Mouse (Mus musculus) cortical plate, adult 2 months (tissue): ENCODE results near the gene Idh1. TPM values are rescaled to one million over a fixed set of nuclear protein-coding genes. Genes with fewer than 3 reads are reported as not detected.

Experiments
- H3K27ac ChIP-seq: fragments of 200-500 bp; 2 replicates; pipeline ENCODE4 v1.5.1; 2012; ENCODE audit warnings: low read length, control low read depth, inconsistent platforms; ENCODE audit not compliant: insufficient read depth
- H3K4me1 ChIP-seq: fragments of 200-500 bp; 2 replicates; pipeline ENCODE4 v1.6.1; 2011; ENCODE audit warnings: low read length; ENCODE audit not compliant: control insufficient read depth, insufficient read depth
- H3K4me3 ChIP-seq: fragments of 200-500 bp; 2 replicates; pipeline ENCODE4 v1.5.1; 2011; ENCODE audit warnings: mild to moderate bottlenecking, low read length, control low read depth; ENCODE audit not compliant: insufficient read depth
- CTCF ChIP-seq: fragments of 200-500 bp; IDR thresholded peaks from 2 replicates; pipeline ENCODE4 v1.5.1; 2011; ENCODE audit warnings: mild to moderate bottlenecking, control low read depth, low read length; ENCODE audit not compliant: insufficient read depth; ENCODE audit errors: extremely low read depth
- POLR2A ChIP-seq: fragments of 200-500 bp; IDR thresholded peaks from 2 replicates; pipeline ENCODE4 v1.6.1; 2011; ENCODE audit warnings: mild to moderate bottlenecking, low read length, control low read depth; ENCODE audit not compliant: insufficient read depth; ENCODE audit errors: extremely low read depth
- polyA plus RNA-seq: library from polyadenylated mRNA; depleted of rRNA; stranded (reverse); fragments of >200 nt; gene quantifications from 2 replicates; pipeline ENCODE4 v1.2.3, GENCODE M21; 2012

Idh1 gene
- polyA plus RNA-seq, 1 experiment: 37.6 TPM

DNA sequence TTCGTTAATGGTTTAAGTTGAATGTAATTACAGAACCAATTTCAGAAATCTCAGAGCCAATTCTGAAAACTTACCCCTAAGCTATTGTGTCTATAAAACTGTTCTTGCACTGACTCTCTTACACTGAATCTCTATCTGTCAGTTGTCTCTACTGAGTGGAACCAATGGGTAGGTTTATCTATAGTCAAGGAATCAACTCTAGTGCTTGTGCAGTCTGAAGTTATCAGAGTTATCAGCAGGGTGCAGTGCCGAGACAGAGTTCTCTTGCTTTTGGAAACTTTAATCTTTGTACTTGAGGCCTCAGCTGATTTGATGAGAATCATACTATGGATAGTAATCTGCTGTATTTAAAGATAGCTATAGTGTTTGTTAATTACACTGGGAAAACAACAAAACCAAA is 12.1 kb upstream of the Idh1 start:
- TF ChIP-seq POLR2A (no peak), CTCF (no peak)
- no peaks in the 10 kb centered on the region for H3K4me1 ChIP-seq
- no peak overlapping the region for H3K27ac ChIP-seq
- no peak overlapping the region for H3K4me3 ChIP-seq

- peaks cover 1% of the 10 kb centered on the region; the same call in 1 of the 2 replicates for H3K4me1 ChIP-seq
- H3K4me3 ChIP-seq: no peak overlapping the region
- no peak for TF ChIP-seq CTCF
- no peak overlapping the region for H3K27ac ChIP-seq
These were observed 6.9 kb upstream of the Idh1 start for GRCm38 (mm10) chr1:65193226-65193625.

DNA sequence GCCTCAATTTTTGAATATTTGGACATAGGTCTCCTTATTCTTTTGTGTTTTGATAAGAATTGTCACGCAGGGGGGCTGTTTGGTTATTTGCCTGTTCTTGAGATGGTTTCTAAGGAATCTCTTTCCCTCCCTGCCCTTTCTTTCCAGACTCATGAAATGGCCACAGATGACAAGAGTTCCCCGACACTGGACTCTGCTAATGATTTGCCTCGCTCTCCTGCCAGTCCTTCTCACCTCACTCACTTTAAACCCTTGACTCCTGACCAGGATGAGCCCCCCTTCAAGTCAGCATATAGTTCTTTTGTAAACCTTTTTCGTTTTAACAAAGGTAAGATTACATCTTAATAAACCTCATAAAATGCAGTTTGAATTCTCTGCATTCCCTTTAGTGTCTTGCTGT is 3.9 kb upstream of the Idh1 start:
- Histone ChIP-seq H3K4me1 (peaks cover 1% of the 10 kb centered on the region; the same call in 1 of the 2 replicates), H3K27ac (no peak overlapping the region), H3K4me3 (no peak overlapping the region)
- TF ChIP-seq POLR2A: no peak
- no peak for TF ChIP-seq CTCF

GRCm38 (mm10) chr1:65187074-65187430 is 752 bp upstream of the Idh1 start:
- peak overlapping the region; percentile 89 for H3K4me3 ChIP-seq
- H3K4me1 ChIP-seq: peaks cover 1% of the 10 kb centered on the region; the same call in 1 of the 2 replicates
- TF ChIP-seq POLR2A (no peak), CTCF (no peak)
- H3K27ac ChIP-seq: no peak overlapping the region

DNA sequence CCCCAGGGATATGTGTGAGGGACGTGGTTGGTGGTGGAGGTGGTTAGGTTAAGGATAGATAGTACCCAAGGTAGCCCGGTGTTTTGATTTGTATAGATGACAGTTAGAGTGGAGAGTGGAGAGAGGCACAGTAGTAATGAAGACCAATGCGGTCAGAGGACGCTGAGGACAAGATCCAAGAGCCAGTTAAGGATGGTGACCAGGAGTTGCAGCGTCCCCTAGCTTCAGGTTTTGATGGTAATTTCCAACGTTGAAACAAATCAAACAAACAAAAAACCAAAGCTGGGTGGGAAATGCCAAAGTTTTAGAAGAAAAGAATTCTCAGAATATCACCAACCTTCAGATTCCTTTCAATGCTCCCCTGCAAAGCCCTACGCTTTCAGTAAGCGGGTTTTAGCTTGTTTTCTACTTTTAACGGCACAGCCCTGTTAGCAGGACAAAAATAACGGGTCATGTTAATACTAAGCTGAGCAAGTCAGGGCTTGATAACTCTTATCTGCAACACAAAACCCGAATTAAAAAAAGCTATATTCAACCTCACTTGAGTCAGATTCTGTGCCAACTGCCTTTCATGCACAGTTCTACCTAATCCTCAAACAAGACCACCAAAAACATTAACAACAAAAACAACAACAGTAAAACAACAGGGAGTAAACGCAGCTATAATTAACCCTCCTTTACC is 635 bp downstream of the Idh1 start:
- Histone ChIP-seq H3K4me3 (peak overlapping the region; percentile 89), H3K4me1 (peaks cover 1% of the 10 kb centered on the region; the same call in 1 of the 2 replicates), H3K27ac (peak overlapping the region; percentile 76; the same call in 1 of the 2 replicates)
- peak; percentile 32; the same call in 1 of the 2 replicates for TF ChIP-seq CTCF
- no peak for TF ChIP-seq POLR2A

- Histone ChIP-seq H3K4me1 (peaks cover 1% of the 10 kb centered on the region; the same call in 1 of the 2 replicates), H3K4me3 (no peak overlapping the region), H3K27ac (no peak overlapping the region)
- TF ChIP-seq POLR2A (no peak), CTCF (no peak)
These were observed 1.3 kb downstream of the Idh1 start for GRCm38 (mm10) chr1:65185011-65185410.

DNA sequence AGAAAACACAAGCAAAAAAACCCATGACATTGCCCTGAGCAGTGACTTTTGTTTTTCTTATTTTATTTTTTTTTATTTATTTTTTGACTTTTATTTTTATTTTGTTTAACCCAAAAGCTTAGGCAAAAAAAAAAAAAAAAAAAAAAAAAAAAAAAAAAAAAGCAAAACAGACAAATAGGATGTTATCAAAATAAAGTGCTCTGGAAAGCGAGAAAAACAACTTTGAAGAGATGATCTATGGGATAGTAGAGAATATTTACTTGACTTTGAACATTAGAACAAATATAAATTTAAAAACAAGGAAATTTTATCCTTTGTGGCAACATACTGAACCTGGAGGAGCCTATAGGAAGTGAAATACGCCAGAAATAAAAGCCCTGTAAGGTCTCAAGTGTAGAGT is 2.3 kb downstream of the Idh1 start:
- no peak overlapping the region for H3K4me3 ChIP-seq
- peaks cover 1% of the 10 kb centered on the region; the same call in 1 of the 2 replicates for H3K4me1 ChIP-seq
- H3K27ac ChIP-seq: no peak overlapping the region
- TF ChIP-seq POLR2A: no peak
- TF ChIP-seq CTCF: no peak

GRCm38 (mm10) chr1:65181459-65181858 is 4.8 kb downstream of the Idh1 start:
- TF ChIP-seq POLR2A (no peak), CTCF (no peak)
- no peak overlapping the region for H3K4me3 ChIP-seq
- no peak overlapping the region for H3K27ac ChIP-seq
- H3K4me1 ChIP-seq: no peaks in the 10 kb centered on the region

DNA sequence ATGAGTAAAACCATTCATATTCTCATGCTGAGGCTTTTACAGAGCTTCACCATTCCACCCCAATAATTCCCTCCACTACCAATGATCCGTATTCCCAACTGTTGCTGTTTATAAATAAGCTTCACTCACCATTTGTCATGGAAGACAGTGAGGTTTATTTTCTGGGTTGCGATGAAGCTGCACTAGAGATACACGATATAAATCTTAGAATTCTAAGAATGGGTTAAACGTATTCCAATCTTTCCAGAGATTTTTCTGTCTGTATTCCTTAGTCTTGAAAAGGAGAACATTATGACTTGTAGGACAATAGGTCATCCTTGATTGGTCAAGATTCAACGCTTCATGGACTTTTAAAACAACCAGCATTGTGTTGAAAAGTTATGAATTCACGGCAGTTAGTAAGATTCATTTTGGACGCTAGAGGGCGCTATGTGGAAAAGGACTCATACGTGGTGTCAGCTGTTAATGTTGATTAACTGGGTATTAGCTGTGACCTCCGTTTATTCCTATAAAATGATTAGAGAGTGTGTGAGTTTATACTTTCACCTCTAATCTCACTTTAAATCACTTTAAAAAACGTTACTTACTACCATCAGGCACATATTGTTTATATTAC is 6.6 kb downstream of the Idh1 start:
- H3K27ac ChIP-seq: no peak overlapping the region
- no peaks in the 10 kb centered on the region for H3K4me1 ChIP-seq
- H3K4me3 ChIP-seq: peak overlapping the region; percentile 45; the same call in 1 of the 2 replicates
- TF ChIP-seq POLR2A (no peak), CTCF (peak; percentile 36; the same call in 1 of the 2 replicates)

GRCm38 (mm10) chr1:65178902-65179432 is 7.3 kb downstream of the Idh1 start:
- peak; percentile 67 for TF ChIP-seq POLR2A
- TF ChIP-seq CTCF: peak; percentile 76
- H3K27ac ChIP-seq: peak overlapping the region; percentile 25; the same call in 1 of the 2 replicates

More at GRCm38 (mm10) chr1:65178902-65179432, 7.3 kb downstream of the Idh1 start:
- Histone ChIP-seq H3K4me3 (peak overlapping the region; percentile 45), H3K4me1 (no peaks in the 10 kb centered on the region)
